Mouse (Mus musculus) embryonic facial prominence, embryonic 15.5 days (tissue): ENCODE data around the gene Mecom. TPM values are rescaled to one million over a fixed set of nuclear protein-coding genes. Genes with fewer than 3 reads are reported as not detected.
"Not testable (repeated sequence)": the region's sequence is repeated elsewhere in the genome, so short reads cannot be mapped to it uniquely, and the experiment has no call there.

ENCODE experiments used
- ATAC-seq: fragments of 200-750 bp; cut with Nextera tagmentation; 2 replicates; pipeline ENCODE4 v1.8.0; 2017; ENCODE audit warnings: low read depth, moderate TSS enrichment; ENCODE audit not compliant: insufficient number of reproducible peaks, low FRiP score, low TSS enrichment
- H3K27ac ChIP-seq: fragments of 300-500 bp; sonication (generic); replicated peaks from 2 replicates; pipeline ENCODE4 v1.5.1; 2015; ENCODE audit warnings: mild to moderate bottlenecking, inconsistent platforms
- H3K27me3 ChIP-seq: fragments of 300-500 bp; sonication (generic); 2 replicates; pipeline ENCODE4 v1.6.1; 2015; ENCODE audit warnings: inconsistent platforms
- H3K36me3 ChIP-seq: fragments of 300-500 bp; sonication (generic); 2 replicates; pipeline ENCODE4 v1.6.1; 2015; ENCODE audit warnings: mild to moderate bottlenecking, inconsistent platforms
- H3K4me1 ChIP-seq: fragments of 300-500 bp; sonication (generic); 2 replicates; pipeline ENCODE4 v1.6.1; 2015; ENCODE audit warnings: inconsistent platforms
- H3K4me2 ChIP-seq: fragments of 300-500 bp; sonication (generic); replicated peaks from 2 replicates; pipeline ENCODE4 v1.6.1; 2015; ENCODE audit warnings: mild to moderate bottlenecking, inconsistent platforms
- H3K4me3 ChIP-seq: fragments of 300-500 bp; sonication (generic); replicated peaks from 2 replicates; pipeline ENCODE4 v1.5.1; 2015; ENCODE audit warnings: mild to moderate bottlenecking, inconsistent platforms
- H3K9ac ChIP-seq: fragments of 300-500 bp; sonication (generic); 2 replicates; pipeline ENCODE4 v1.6.1; 2015; ENCODE audit warnings: inconsistent platforms
- H3K9me3 ChIP-seq: fragments of 300-500 bp; sonication (generic); replicated peaks from 2 replicates; pipeline ENCODE4 v1.6.1; 2016; ENCODE audit warnings: inconsistent platforms
- WGBS: fragments of 180-500 bp; shearing (Covaris S2); methylation state at CpG from one replicate; pipeline ENCODE4 v1.1.7; 2015; 5-methylcytosine and 5-hydroxymethylcytosine counted together
- polyA plus RNA-seq: library from polyadenylated mRNA; unstranded; fragments of >200 nt; fragmentation: Nextera tagmentation; extraction: Ambion mirVana; gene quantifications from 2 replicates; pipeline ENCODE4 v1.2.1, GENCODE M21; 2015

Mecom gene
- polyA plus RNA-seq, 1 experiment from 2014 or later, result 8.8 TPM

DNA sequence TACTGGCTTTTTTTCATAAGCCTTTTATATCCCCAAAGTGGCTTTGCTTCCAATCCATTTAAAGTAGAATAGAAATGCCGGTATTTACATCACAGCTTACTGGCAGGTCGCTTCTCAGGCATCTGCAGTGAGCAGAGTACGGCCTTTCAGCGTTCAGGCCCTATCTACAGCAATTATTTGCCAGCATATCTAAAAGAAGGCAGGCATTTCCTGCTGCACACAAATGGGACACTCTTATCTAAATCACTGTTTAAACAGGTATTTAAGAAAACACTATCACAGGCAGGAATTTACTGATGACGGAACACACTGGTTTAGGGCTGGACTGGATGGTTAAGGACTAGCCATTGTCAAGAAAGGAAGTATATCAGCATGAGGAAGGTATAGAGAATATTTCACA, 301.9 kb downstream of the Mecom start:
- no peak for ATAC-seq
- no peak overlapping the region for H3K9ac ChIP-seq
- H3K9me3 ChIP-seq, result no peaks in the 10 kb centered on the region
- no peaks in the 10 kb centered on the region for H3K27me3 ChIP-seq
- no peak overlapping the region for H3K27ac ChIP-seq
- no peak overlapping the region for H3K4me3 ChIP-seq
- H3K4me1 ChIP-seq, result peaks cover 15% of the 10 kb centered on the region
- no peak overlapping the region for H3K4me2 ChIP-seq
- WGBS, result 75% methylated on average over 5 of the region's 5 CpGs
- no peaks in the 10 kb centered on the region for H3K36me3 ChIP-seq

DNA sequence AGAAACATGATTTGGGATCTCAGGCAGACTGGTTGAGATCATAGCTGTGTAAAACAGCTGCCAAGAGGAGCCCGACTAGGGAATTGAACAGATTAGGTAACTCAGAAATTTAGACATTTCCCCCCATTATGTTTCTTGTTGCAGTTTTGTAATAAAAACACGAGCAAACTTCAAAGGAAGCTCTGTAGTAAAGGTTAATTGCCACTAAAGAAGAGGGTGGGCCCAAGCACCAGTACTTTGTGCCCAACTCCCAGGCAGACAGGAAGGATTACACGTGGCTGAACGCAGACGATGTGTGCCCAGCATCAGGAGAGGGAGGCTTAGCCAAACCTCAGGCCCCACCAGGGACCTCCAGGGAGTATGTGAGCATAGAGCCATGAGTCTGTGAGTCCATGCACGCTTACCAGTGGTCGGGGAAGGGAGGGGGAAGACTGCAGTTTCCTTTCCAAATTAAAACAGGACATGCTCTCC, 303.4 kb downstream of the Mecom start:
- no peak overlapping the region for H3K4me2 ChIP-seq
- ATAC-seq, result no peak
- no peaks in the 10 kb centered on the region for H3K27me3 ChIP-seq
- no peak overlapping the region for H3K9ac ChIP-seq
- no peaks in the 10 kb centered on the region for H3K9me3 ChIP-seq
- WGBS, result 15% methylated on average over 7 of the region's 7 CpGs
- no peak overlapping the region for H3K4me3 ChIP-seq
- H3K4me1 ChIP-seq, result peaks cover 15% of the 10 kb centered on the region
- no peaks in the 10 kb centered on the region for H3K36me3 ChIP-seq
- H3K27ac ChIP-seq, result no peak overlapping the region

DNA sequence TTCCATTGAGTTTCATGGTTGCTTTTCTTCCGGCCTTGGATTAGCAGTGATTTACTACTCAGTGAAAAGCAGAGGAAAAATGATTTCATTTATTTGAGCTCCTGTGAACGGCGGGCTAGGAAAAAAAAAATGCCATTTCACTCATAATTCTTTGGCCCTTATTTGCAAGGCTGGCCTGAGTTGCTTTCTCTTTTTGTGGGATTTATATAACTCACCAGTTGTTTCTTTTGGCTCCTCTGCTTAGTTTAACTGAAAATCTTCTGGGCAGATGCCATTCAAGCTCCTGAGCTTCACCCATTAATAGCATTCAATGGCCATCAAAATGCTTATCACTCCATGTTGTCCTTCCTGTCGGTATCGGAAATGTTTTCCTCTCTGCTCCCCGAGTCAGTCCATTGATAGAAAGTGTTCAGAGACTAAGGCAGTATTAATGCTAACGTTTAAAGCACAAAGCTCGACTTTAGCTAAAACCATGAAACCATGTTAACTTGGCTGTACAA, 304.0 kb downstream of the Mecom start:
- H3K4me3 ChIP-seq, result no peak overlapping the region
- H3K27me3 ChIP-seq, result no peaks in the 10 kb centered on the region
- H3K9me3 ChIP-seq, result no peaks in the 10 kb centered on the region
- WGBS, result 67% methylated on average over 8 of the region's 8 CpGs
- H3K9ac ChIP-seq, result no peak overlapping the region
- no peaks in the 10 kb centered on the region for H3K36me3 ChIP-seq
- H3K4me2 ChIP-seq, result no peak overlapping the region
- H3K27ac ChIP-seq, result no peak overlapping the region
- H3K4me1 ChIP-seq, result peaks cover 15% of the 10 kb centered on the region
- ATAC-seq, result no peak

DNA sequence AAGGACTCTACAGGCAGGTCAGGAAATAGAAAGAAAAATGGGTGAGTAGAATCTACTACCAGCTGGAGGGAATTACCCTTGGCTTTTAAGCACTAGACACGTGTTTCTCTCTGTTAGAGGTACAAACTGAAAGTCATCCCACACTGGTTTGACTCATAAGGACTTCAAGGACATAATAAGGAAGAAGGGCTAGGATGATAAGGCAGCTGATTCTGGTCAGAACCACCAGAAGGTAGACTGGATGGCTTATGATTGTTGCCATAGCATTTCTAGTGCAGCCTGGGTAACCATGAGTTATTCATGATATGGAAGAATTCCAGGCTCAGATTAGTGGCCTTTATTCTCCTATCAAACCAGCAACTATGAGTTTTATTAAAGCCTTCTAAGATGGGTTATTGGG, 308.4 kb downstream of the Mecom start:
- H3K27me3 ChIP-seq, result no peaks in the 10 kb centered on the region
- no peak overlapping the region for H3K4me3 ChIP-seq
- H3K36me3 ChIP-seq, result no peaks in the 10 kb centered on the region
- no peak overlapping the region for H3K27ac ChIP-seq
- no peak overlapping the region for H3K4me2 ChIP-seq
- H3K9ac ChIP-seq, result no peak overlapping the region
- no peaks in the 10 kb centered on the region for H3K4me1 ChIP-seq
- no peaks in the 10 kb centered on the region for H3K9me3 ChIP-seq
- no peak for ATAC-seq
- WGBS, result 76% methylated on average over 1 of the region's 1 CpGs

DNA sequence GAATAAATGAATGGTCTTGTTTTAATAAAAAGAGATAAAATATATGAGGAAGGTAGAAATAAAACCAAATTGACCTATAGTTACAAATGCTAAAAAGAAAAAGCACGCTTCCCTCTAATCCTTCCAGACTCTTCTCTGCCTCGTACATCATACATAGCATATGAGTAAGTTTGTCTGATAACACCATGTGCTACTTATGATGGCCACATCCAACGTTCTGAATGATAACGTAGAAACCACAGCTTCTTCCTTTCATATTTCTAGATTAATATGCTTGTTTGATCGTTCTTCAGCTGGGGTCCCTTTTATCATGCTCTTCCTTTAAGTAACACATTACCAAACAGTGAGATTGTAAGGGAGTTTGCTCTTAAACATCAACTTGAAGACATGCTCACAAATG, 310.3 kb downstream of the Mecom start:
- no peak overlapping the region for H3K27ac ChIP-seq
- H3K4me2 ChIP-seq, result no peak overlapping the region
- 86% methylated on average over 5 of the region's 5 CpGs for WGBS
- ATAC-seq, result no peak
- no peaks in the 10 kb centered on the region for H3K27me3 ChIP-seq
- no peaks in the 10 kb centered on the region for H3K4me1 ChIP-seq
- no peak overlapping the region for H3K9ac ChIP-seq
- no peak overlapping the region for H3K4me3 ChIP-seq
- H3K9me3 ChIP-seq, result no peaks in the 10 kb centered on the region
- H3K36me3 ChIP-seq, result no peaks in the 10 kb centered on the region

DNA sequence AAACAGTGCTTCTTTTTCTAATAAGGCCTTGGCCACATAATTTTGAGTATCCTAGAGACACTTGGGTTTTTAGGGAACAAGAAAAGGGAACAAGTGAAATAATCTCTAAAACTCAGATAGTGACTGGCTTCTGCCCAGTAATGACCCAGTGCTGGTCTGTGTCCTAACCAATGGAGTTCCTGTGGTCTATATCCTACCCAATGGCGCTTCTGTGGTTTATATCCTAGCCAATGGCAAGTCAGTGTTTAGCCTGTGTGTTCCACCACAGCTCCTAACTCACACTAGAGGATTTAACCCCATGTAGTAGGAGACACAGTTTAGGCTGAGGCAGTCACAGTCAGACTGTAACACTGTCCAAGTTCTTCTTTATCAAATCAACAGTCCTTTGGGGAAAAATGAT, 313.8 kb downstream of the Mecom start:
- no peaks in the 10 kb centered on the region for H3K9me3 ChIP-seq
- H3K9ac ChIP-seq, result no peak overlapping the region
- WGBS, result 75% methylated on average over 1 of the region's 1 CpGs
- no peak for ATAC-seq
- H3K27me3 ChIP-seq, result no peaks in the 10 kb centered on the region
- H3K27ac ChIP-seq, result no peak overlapping the region
- H3K36me3 ChIP-seq, result no peaks in the 10 kb centered on the region
- no peak overlapping the region for H3K4me2 ChIP-seq
- H3K4me3 ChIP-seq, result no peak overlapping the region
- no peaks in the 10 kb centered on the region for H3K4me1 ChIP-seq

DNA sequence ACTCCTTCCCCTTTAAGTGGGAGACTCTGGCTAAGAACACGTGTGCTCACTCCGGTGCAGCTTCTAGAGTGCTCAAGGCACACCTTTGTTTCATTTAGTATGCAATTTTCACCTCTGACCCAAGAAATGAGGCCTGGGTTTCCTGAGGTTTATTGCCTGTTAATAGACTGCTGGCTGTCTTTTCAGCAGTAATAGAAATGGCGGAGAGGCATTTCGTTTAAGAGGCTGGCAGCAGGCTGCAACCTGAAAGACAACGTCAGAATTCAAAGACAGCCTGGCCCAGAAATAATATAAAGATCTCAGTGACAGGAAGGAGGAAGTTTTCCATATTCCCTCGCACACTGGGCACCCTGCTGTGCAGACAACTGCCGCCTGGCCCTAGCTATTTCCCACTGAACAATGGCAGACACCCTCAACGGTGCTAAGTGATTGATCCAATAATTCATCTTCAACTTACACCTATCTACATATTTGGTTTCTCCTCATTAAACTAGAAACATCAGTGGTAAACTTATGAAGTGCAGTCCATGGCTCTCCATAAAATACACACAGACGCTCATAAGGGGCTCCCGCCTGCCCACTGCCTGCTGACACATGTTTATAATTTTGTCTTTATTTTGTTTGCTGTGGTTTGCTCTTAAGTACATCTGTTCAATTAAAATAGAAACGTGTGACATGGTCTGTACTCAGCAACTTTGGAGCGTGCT, 319.7 kb downstream of the Mecom start:
- H3K36me3 ChIP-seq, result no peaks in the 10 kb centered on the region
- no peak overlapping the region for H3K4me2 ChIP-seq
- H3K4me1 ChIP-seq, result peaks cover 10% of the 10 kb centered on the region; the same call in 1 of the 2 replicates
- no peaks in the 10 kb centered on the region; the same call in 1 of the 2 replicates for H3K27me3 ChIP-seq
- no peak overlapping the region for H3K27ac ChIP-seq
- 34% methylated on average over 12 of the region's 12 CpGs for WGBS
- no peak overlapping the region for H3K9ac ChIP-seq
- no peak for ATAC-seq
- no peak overlapping the region for H3K4me3 ChIP-seq
- no peaks in the 10 kb centered on the region for H3K9me3 ChIP-seq

DNA sequence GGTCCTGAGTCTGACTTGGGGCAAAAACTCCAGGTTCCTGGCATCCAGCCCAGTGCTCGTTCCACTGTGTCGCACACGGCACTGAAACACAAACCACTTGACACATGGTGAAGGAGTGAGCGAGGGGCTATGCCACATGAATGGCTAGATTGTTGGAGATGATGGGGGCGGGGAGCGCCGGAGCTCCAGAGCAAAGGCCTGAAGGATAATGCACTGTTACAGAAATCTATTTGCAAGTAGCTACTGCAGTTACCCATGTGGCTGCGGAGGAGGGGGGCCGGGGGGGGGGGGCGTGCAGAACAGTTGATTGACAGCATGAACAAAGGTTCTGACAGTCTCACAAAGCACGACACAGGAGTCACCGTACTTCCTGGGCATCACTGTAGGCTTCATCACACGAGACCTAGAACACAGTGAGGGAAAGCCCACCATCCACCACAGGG, 320.9 kb downstream of the Mecom start:
- WGBS, result 18% methylated on average over 13 of the region's 13 CpGs
- Histone ChIP-seq H3K4me1 (peaks cover 10% of the 10 kb centered on the region; the same call in 1 of the 2 replicates), H3K4me3 (no peak overlapping the region), H3K27me3 (no peaks in the 10 kb centered on the region; the same call in 1 of the 2 replicates), H3K27ac (no peak overlapping the region), H3K4me2 (no peak overlapping the region), H3K9me3 (no peaks in the 10 kb centered on the region), H3K36me3 (no peaks in the 10 kb centered on the region), H3K9ac (no peak overlapping the region)
- no peak for ATAC-seq

DNA sequence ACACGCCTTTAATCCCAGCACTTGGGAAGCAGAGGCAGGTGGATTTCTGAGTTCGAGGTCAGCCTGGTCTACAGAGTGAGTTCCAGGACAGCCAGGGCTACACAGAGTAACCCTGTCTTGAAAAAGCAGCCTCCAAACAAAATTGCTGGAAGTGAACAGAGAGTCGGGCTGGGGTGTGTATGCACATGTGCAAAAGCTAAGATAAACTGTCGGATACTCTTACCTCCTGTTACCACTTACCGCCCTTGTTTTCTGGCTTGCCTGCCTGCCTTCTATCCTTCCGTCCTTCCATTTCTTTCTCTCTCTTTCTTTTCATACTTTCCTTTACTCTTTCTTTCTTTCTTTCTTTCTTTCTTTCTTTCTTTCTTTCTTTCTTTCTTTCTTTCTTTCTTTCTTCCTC, 322.6 kb downstream of the Mecom start:
- H3K9me3 ChIP-seq, H3K4me2 ChIP-seq, ATAC-seq, H3K36me3 ChIP-seq, H3K27ac ChIP-seq, H3K4me3 ChIP-seq, H3K9ac ChIP-seq, H3K27me3 ChIP-seq: not testable (repeated sequence)
- H3K4me1 ChIP-seq, result peaks cover 10% of the 10 kb centered on the region; the same call in 1 of the 2 replicates
- WGBS, result 66% methylated on average over 6 of the region's 6 CpGs

DNA sequence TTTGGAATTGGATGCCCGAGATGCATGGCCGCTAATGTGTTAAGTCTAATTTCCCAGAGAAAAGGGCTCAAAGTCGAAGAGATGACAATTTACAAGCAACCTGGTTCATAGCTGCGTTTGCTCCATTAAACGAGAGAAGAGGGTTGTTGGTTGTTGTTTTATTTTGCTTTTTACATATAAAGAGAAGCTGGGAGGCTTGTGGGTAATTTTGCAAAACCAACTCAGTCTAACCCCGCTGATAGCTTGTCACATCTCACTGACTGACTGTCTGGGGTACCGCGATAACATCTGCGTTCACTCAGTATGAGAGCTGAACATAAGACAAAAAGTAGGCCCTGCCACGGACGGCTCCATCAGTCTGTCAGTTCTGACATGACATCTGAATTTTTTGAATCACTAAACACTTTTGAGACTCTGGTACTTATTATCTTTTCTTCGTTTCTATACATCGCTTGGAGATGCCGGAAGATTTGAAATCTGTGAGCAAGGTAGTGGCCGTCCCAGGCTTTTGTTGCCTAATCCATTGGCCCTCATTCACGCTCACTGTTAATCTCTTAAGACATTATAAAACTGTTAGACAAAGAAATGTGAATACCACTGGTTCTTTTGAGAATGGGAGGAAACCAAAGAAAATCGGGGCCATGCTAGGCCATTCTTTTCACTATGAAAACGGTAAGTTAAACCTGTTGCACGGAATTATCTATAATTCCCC, 327.0 kb downstream of the Mecom start:
- no peak overlapping the region for H3K9ac ChIP-seq
- H3K27me3 ChIP-seq, result peaks cover 22% of the 10 kb centered on the region
- no peak for ATAC-seq
- H3K4me3 ChIP-seq, result no peak overlapping the region
- H3K4me1 ChIP-seq, result 0 out of 2 replicates have a peak, but pooled peaks cover 8% of the 10 kb centered on the region
- H3K27ac ChIP-seq, result no peak overlapping the region
- H3K4me2 ChIP-seq, result no peak overlapping the region
- no peaks in the 10 kb centered on the region for H3K36me3 ChIP-seq
- no peaks in the 10 kb centered on the region for H3K9me3 ChIP-seq
- WGBS, result 49% methylated on average over 19 of the region's 19 CpGs

DNA sequence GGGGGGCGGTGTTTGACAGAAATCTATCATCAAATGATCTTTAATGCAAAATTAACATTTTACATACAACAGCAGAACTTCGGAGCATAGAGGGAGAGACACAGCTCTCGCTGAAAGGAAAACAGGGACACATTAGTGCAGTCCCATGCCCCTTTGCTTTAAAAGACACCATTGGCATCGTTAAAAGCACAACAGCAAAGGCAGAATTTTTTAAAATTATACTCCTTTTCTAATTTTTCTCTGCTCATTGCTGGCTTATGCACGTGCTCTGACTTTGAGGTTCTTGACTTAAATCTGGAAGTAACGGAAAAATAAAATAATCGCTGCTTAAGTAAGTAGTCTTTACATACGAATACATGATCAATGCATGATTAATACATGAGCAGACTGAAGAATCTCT, 327.9 kb downstream of the Mecom start:
- Histone ChIP-seq H3K36me3 (no peaks in the 10 kb centered on the region), H3K27ac (no peak overlapping the region), H3K9me3 (no peaks in the 10 kb centered on the region), H3K4me1 (0 out of 2 replicates have a peak, but pooled peaks cover 8% of the 10 kb centered on the region), H3K9ac (no peak overlapping the region), H3K4me2 (peak overlapping the region; percentile 43), H3K4me3 (peak overlapping the region; percentile 25), H3K27me3 (peaks cover 22% of the 10 kb centered on the region)
- WGBS, result 31% methylated on average over 8 of the region's 8 CpGs
- no peak for ATAC-seq
